ENCODE assay signal across 33 mouse cellular contexts in genomic region chr5:140935848-140936247, GRCm38 (mm10).
"Had no signal": no experiment of that assay in that cellular context is flagged by ENCODE, and none has a peak within 500 bp of the region (broad histone marks: within the 10 kb centered on the region; RNA-seq: fewer than 3 reads in every experiment).

No protein-coding gene starts in this region.

- H3K4me2 ChIP-seq: heart, embryonic 11.5 days; heart, embryonic 12.5 days; heart, embryonic 13.5 days; heart, embryonic 15.5 days; hindbrain, embryonic 12.5 days; hindbrain, embryonic 13.5 days; hindbrain, embryonic 14.5 days; hindbrain, embryonic 15.5 days; intestine, embryonic 15.5 days had no signal

- DNase-seq: heart, adult 18-20 months; heart, adult 2 months; heart, postnatal 10 days; heart, postnatal 14 days; heart, postnatal 36 days; heart, postnatal 4 days; kidney, adult 2 months; kidney, adult 8-10 months; kidney, adult 9 months; kidney, postnatal 10 days; kidney, postnatal 14 days; kidney, postnatal 36 days; kidney, postnatal 4 days; layer of hippocampus, adult 9-11 months; layer of hippocampus, postnatal 36 days had no signal

- H3K27me3 ChIP-seq: heart, embryonic 12.5 days; heart, embryonic 13.5 days; heart, embryonic 15.5 days; hindbrain, embryonic 12.5 days; hindbrain, embryonic 13.5 days; hindbrain, embryonic 15.5 days; intestine, embryonic 15.5 days had no signal

- H3K27ac ChIP-seq: heart, adult 2 months; heart, embryonic 10.5 days; heart, embryonic 13.5 days; heart, embryonic 15.5 days; hindbrain, embryonic 10.5 days; hindbrain, embryonic 12.5 days; hindbrain, embryonic 13.5 days; hindbrain, embryonic 14.5 days; hindbrain, embryonic 15.5 days; hindbrain, postnatal 0 days; intestine, embryonic 15.5 days; layer of hippocampus, adult 2 months; left cerebral cortex, adult 2 months had no signal

- ATAC-seq: hindbrain, embryonic 16.5 days; hindbrain, postnatal 0 days; inflammation-experienced regulatory T-cells, adult 6 months; intestine, embryonic 15.5 days; intestine, embryonic 16.5 days; intestine, postnatal 0 days had no signal

- H3K9me3 ChIP-seq: heart, embryonic 10.5 days; heart, embryonic 12.5 days; heart, embryonic 13.5 days; heart, embryonic 15.5 days; hindbrain, embryonic 10.5 days; hindbrain, embryonic 12.5 days; hindbrain, embryonic 13.5 days; hindbrain, embryonic 15.5 days; intestine, embryonic 15.5 days had no signal

- H3K36me3 ChIP-seq: heart, embryonic 10.5 days; heart, embryonic 12.5 days; heart, embryonic 13.5 days; heart, embryonic 15.5 days; hindbrain, embryonic 10.5 days; hindbrain, embryonic 12.5 days; hindbrain, embryonic 13.5 days; hindbrain, embryonic 15.5 days; intestine, embryonic 15.5 days had no signal

- H3K4me3 ChIP-seq: heart, adult 2 months; heart, embryonic 10.5 days; heart, embryonic 12.5 days; heart, embryonic 13.5 days; heart, embryonic 15.5 days; hindbrain, embryonic 10.5 days; hindbrain, embryonic 12.5 days; hindbrain, embryonic 13.5 days; hindbrain, embryonic 15.5 days; intestine, embryonic 15.5 days; layer of hippocampus, adult 2 months; left cerebral cortex, adult 2 months had no signal

- H3K4me1 ChIP-seq: heart, embryonic 12.5 days; hindbrain, embryonic 12.5 days had no signal

- H3K9ac ChIP-seq: heart, embryonic 12.5 days; heart, embryonic 13.5 days; heart, embryonic 15.5 days; hindbrain, embryonic 12.5 days; hindbrain, embryonic 13.5 days; hindbrain, embryonic 14.5 days; hindbrain, embryonic 15.5 days; intestine, embryonic 15.5 days had no signal
